8 mouse cellular contexts compared by ENCODE assay signal in the genomic region with DNA sequence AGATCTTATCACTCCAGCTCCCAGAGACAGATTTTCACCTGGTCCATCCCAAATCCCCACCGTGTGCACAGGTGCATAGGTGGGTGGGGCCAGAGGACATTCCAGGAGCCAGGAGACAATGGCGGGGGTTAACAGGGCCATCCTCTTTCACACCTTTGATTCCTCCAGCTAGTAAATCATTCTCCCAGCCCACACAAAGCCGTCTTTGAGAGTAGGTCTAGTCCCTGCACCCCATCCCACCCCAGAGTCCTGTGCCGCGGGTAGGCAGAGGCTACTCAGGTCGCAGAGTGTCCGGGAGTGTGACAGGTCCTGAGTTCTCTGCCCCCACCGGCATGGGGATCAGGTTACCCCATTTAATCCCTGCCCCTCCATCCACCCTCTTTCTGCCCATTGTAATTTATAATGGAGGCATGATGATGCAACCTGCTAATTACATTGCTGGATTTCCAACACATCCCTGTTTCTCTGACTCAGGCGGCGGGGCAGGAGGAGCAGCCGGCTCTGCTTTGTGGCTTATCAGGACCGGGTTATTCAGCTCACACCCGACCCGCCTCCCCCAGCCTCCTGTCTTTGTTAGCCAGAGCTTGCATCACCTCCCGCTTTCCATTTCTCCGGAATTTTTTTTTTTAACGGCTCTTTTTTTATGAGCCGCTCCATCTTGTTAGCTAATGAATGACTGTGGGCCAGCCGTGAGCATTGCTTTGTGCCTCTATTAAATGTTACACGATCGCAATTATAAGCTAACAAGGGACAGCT.
A peak's percentile ranks its signal among the peaks of the same experiment; 100 is the strongest.
DNase-seq lines count a peak whose midpoint lies in the region; ATAC-seq lines count a peak whose summit lies in the region.
"Had no signal": no experiment of that assay in that cellular context is flagged by ENCODE, and none has a peak within 500 bp of the region (broad histone marks: within the 10 kb centered on the region; RNA-seq: fewer than 3 reads in every experiment).

No protein-coding gene starts in this region.

- no peak overlapping the region; the same call in 1 of the 2 replicates for H3K9ac ChIP-seq in embryonic facial prominence, embryonic 11.5 days (replicated peaks; ENCODE audit: low read length)
- H3K9ac ChIP-seq in liver, embryonic 12.5 days = no peak overlapping the region
- peak overlapping the region; percentile 39; the same call in 1 of the 2 replicates for H3K9ac ChIP-seq in neural tube, embryonic 14.5 days (replicated peaks; ENCODE audit: low read depth, low read length)

- H3K4me1 ChIP-seq in embryonic facial prominence, embryonic 11.5 days (ENCODE audit: control insufficient read depth, insufficient read depth, low read length) = peaks cover 3% of the 10 kb centered on the region; the same call in 1 of the 2 replicates
- H3K4me1 ChIP-seq in hindbrain, embryonic 10.5 days (replicated peaks) = peaks cover 59% of the 10 kb centered on the region
- peaks cover 5% of the 10 kb centered on the region for H3K4me1 ChIP-seq in liver, embryonic 12.5 days
- H3K4me1 ChIP-seq in neural tube, embryonic 14.5 days (ENCODE audit: control insufficient read depth, insufficient read depth, low read length) = peaks cover 9% of the 10 kb centered on the region; the same call in 1 of the 2 replicates

- 4% methylated on average over 21 of the region's 21 CpGs for WGBS in embryonic facial prominence, embryonic 11.5 days
- WGBS in hindbrain, embryonic 10.5 days = 6% methylated on average over 21 of the region's 21 CpGs
- WGBS in liver, embryonic 12.5 days (ENCODE audit: insufficient replicate concordance) = 11% methylated on average over 21 of the region's 21 CpGs
- WGBS in neural tube, embryonic 14.5 days = 2% methylated on average over 21 of the region's 21 CpGs

- H3K27ac ChIP-seq in embryonic facial prominence, embryonic 11.5 days (replicated peaks; ENCODE audit: low read depth, low read length) = no peak overlapping the region
- H3K27ac ChIP-seq in hindbrain, embryonic 10.5 days = peak overlapping the region; percentile 86
- no peak overlapping the region for H3K27ac ChIP-seq in liver, embryonic 12.5 days
- H3K27ac ChIP-seq in neural tube, embryonic 14.5 days (ENCODE audit: low read depth, low read length) = peak overlapping the region; percentile 64

- peak; percentile 80 for DNase-seq in NIH3T3 (ENCODE audit: low read depth)
- peak; percentile 66 for DNase-seq in embryonic facial prominence, embryonic 11.5 days (ENCODE audit: low spot score)
- peak; percentile 63 for DNase-seq in hindbrain, embryonic 10.5 days (ENCODE audit: low spot score)
- DNase-seq in gastrocnemius, adult 8-10 months (ENCODE audit: low spot score in 2 of 2) = no peak
- no peak for DNase-seq in spleen, postnatal 14 days (ENCODE audit: low spot score in 2 of 2)

- peaks cover 6% of the 10 kb centered on the region; the same call in 1 of the 2 replicates for H3K27me3 ChIP-seq in embryonic facial prominence, embryonic 11.5 days (ENCODE audit: control insufficient read depth, insufficient read depth, low read length)
- peaks cover 74% of the 10 kb centered on the region for H3K27me3 ChIP-seq in hindbrain, embryonic 10.5 days (ENCODE audit: insufficient read depth, poor library complexity, severe bottlenecking)
- peaks cover 66% of the 10 kb centered on the region for H3K27me3 ChIP-seq in liver, embryonic 12.5 days (replicated peaks)
- peaks cover 2% of the 10 kb centered on the region; the same call in 1 of the 2 replicates for H3K27me3 ChIP-seq in neural tube, embryonic 14.5 days (ENCODE audit: control insufficient read depth, insufficient read depth, low read length)

- no peak for ATAC-seq in embryonic facial prominence, embryonic 11.5 days (replicated peaks; ENCODE audit: insufficient number of reproducible peaks, low FRiP score, low TSS enrichment, low read depth)
- 0 out of 2 replicates have a peak, but pooled peaks have one; percentile 43 for ATAC-seq in liver, embryonic 12.5 days
- peak; percentile 76 for ATAC-seq in neural tube, embryonic 14.5 days (ENCODE audit: low read depth)

- H3K9me3 ChIP-seq in embryonic facial prominence, embryonic 11.5 days (replicated peaks; ENCODE audit: control insufficient read depth, low read length) = no peaks in the 10 kb centered on the region
- H3K9me3 ChIP-seq in hindbrain, embryonic 10.5 days = peaks cover 7% of the 10 kb centered on the region
- H3K9me3 ChIP-seq in liver, embryonic 12.5 days (replicated peaks) = peaks cover 1% of the 10 kb centered on the region; the same call in 1 of the 2 replicates
- H3K9me3 ChIP-seq in neural tube, embryonic 14.5 days (ENCODE audit: control insufficient read depth, low read length) = no peaks in the 10 kb centered on the region

- H3K4me2 ChIP-seq in embryonic facial prominence, embryonic 11.5 days (ENCODE audit: low read depth, low read length) = peak overlapping the region; percentile 11; the same call in 1 of the 2 replicates
- peak overlapping the region; percentile 27 for H3K4me2 ChIP-seq in liver, embryonic 12.5 days
- H3K4me2 ChIP-seq in neural tube, embryonic 14.5 days (ENCODE audit: low read depth, low read length) = peak overlapping the region; percentile 36

- H3K4me3 ChIP-seq in embryonic facial prominence, embryonic 11.5 days (ENCODE audit: low read depth, low read length) = no peak overlapping the region
- H3K4me3 ChIP-seq in hindbrain, embryonic 10.5 days = peak overlapping the region; percentile 39
- no peak overlapping the region for H3K4me3 ChIP-seq in liver, embryonic 12.5 days
- H3K4me3 ChIP-seq in neural tube, embryonic 14.5 days (ENCODE audit: low read depth, low read length) = no peak overlapping the region
- H3K4me3 ChIP-seq: erythroblast, embryonic 14.5 days had no signal

- H3K36me3 ChIP-seq in embryonic facial prominence, embryonic 11.5 days (replicated peaks; ENCODE audit: control insufficient read depth, insufficient read depth, low read depth, low read length) = no peaks in the 10 kb centered on the region
- H3K36me3 ChIP-seq in hindbrain, embryonic 10.5 days = no peaks in the 10 kb centered on the region
- H3K36me3 ChIP-seq in liver, embryonic 12.5 days = no peaks in the 10 kb centered on the region
- no peaks in the 10 kb centered on the region for H3K36me3 ChIP-seq in neural tube, embryonic 14.5 days (ENCODE audit: control insufficient read depth, insufficient read depth, low read length)

Comparison
In these comparisons a context has a peak if more than half of its experiments do, and no peak if none do; other contexts are left out.
1. DNase-seq: peak in NIH3T3 (single experiment), embryonic facial prominence, embryonic 11.5 days (single experiment) and hindbrain, embryonic 10.5 days (single experiment); none in gastrocnemius, adult 8-10 months (0 of 2) and spleen, postnatal 14 days (0 of 2).
2. H3K27ac ChIP-seq: peak in hindbrain, embryonic 10.5 days (single experiment) and neural tube, embryonic 14.5 days (single experiment); none in embryonic facial prominence, embryonic 11.5 days (single experiment) and liver, embryonic 12.5 days (single experiment).
3. Peak in every context shown above with its lines, with median percentiles within 50 percentile points of each other: H3K4me2 ChIP-seq.